Mouse (Mus musculus) MEL (cell line): ENCODE data around the gene Gpcpd1. TPM values are rescaled to one million over a fixed set of nuclear protein-coding genes. Genes with fewer than 3 reads are reported as not detected.

ENCODE experiments used
- DNase-seq: peaks from one replicate; pipeline ENCODE4 v3.0.0; 2011; ENCODE audit warnings: low read depth, low spot score
- H3K27ac ChIP-seq: 2 replicates; pipeline ENCODE4 v1.5.1; 2012; ENCODE audit warnings: low read depth, mild to moderate bottlenecking, control low read depth, low read length, moderate library complexity; ENCODE audit not compliant: control insufficient read depth
- H3K27me3 ChIP-seq, 2 experiments: fragments of 150-350 bp in 1 of 2; sonication (generic) in 1 of 2; 2 replicates each; pipeline ENCODE4 v1.6.1; 2012; ENCODE audit warnings: low read length in 2 of 2, mild to moderate bottlenecking in 2 of 2, improper control_type of control experiment in 1 of 2, moderate library complexity in 1 of 2; ENCODE audit not compliant: insufficient read depth in 2 of 2, control insufficient read depth in 1 of 2
- H3K36me3 ChIP-seq, 2 experiments: 2 replicates each; pipeline ENCODE4 v1.6.1; 2012 to 2014; ENCODE audit warnings: low read length in 2 of 2, improper control_type of control experiment in 1 of 2, inconsistent platforms in 1 of 2, mild to moderate bottlenecking in 1 of 2; ENCODE audit not compliant: insufficient read depth in 2 of 2, control insufficient read depth in 1 of 2
- H3K4me1 ChIP-seq, 2 experiments: fragments of 150-350 bp in 1 of 2; sonication (generic) in 1 of 2; 2 replicates each; pipeline ENCODE4 v1.6.1; 2012; ENCODE audit warnings: low read length in 2 of 2, improper control_type of control experiment in 1 of 2, mild to moderate bottlenecking in 1 of 2; ENCODE audit not compliant: insufficient read depth in 2 of 2, control insufficient read depth in 1 of 2
- H3K4me3 ChIP-seq, 2 experiments: fragments of 150-350 bp in 1 of 2; sonication (generic) in 1 of 2; 2 replicates each; pipeline ENCODE4 v1.5.1; 2012; ENCODE audit warnings: low read depth in 2 of 2, low read length in 2 of 2, mild to moderate bottlenecking in 2 of 2, moderate library complexity in 2 of 2, control low read depth in 1 of 2, improper control_type of control experiment in 1 of 2; ENCODE audit not compliant: control insufficient read depth in 1 of 2, insufficient read depth in 1 of 2
- H3K79me2 ChIP-seq: 2 replicates; pipeline ENCODE4 v1.6.1; 2012; ENCODE audit warnings: mild to moderate bottlenecking, low read length, moderate library complexity; ENCODE audit not compliant: control insufficient read depth, poor library complexity, insufficient read depth
- H3K9ac ChIP-seq: 2 replicates; pipeline ENCODE4 v1.6.1; 2012; ENCODE audit warnings: low read depth, mild to moderate bottlenecking, control low read depth, low read length, moderate library complexity; ENCODE audit not compliant: control insufficient read depth, poor library complexity, severe bottlenecking
- H3K9me3 ChIP-seq: fragments of 150-350 bp; sonication (generic); replicated peaks from 2 replicates; pipeline ENCODE4 v1.6.1; 2012; ENCODE audit warnings: mild to moderate bottlenecking, low read length, improper control_type of control experiment, moderate library complexity; ENCODE audit not compliant: insufficient read depth
- BHLHE40 ChIP-seq: IDR thresholded peaks from 2 replicates; pipeline ENCODE4 v1.6.1; 2012; ENCODE audit warnings: low read depth, mild to moderate bottlenecking, inconsistent platforms, low read length, improper control_type of control experiment, borderline replicate concordance
- CHD2 ChIP-seq: IDR thresholded peaks from 2 replicates; pipeline ENCODE4 v1.6.1; 2011; ENCODE audit warnings: low read length, improper control_type of control experiment
- CTCF ChIP-seq, 3 experiments: IDR thresholded peaks in 2 of 3; conservative IDR thresholded peaks in 1 of 3; 2 replicates each; pipeline ENCODE4 v1.5.1; 2011 to 2012; ENCODE audit warnings: low read length in 3 of 3, low read depth in 2 of 3, mild to moderate bottlenecking in 2 of 3, improper control_type of control experiment in 1 of 3, inconsistent platforms in 1 of 3, mixed read lengths in 1 of 3, moderate library complexity in 1 of 3; ENCODE audit not compliant: control insufficient read depth in 1 of 3, insufficient read depth in 1 of 3, poor library complexity in 1 of 3, severe bottlenecking in 1 of 3
- E2F4 ChIP-seq: IDR thresholded peaks from 2 replicates; pipeline ENCODE4 v1.6.1; 2011; ENCODE audit warnings: low read depth, low read length, improper control_type of control experiment, borderline replicate concordance
- EP300 ChIP-seq, 2 experiments: IDR thresholded peaks; 2 replicates each; pipeline ENCODE4 v1.6.1; 2011; ENCODE audit warnings: improper control_type of control experiment in 2 of 2, low read length in 2 of 2, low read depth in 1 of 2, mild to moderate bottlenecking in 1 of 2
- ETS1 ChIP-seq: IDR thresholded peaks from 2 replicates; pipeline ENCODE4 v1.6.1; 2012; ENCODE audit warnings: low read depth, mild to moderate bottlenecking, inconsistent platforms, low read length, improper control_type of control experiment, moderate library complexity
- GABPA ChIP-seq: IDR thresholded peaks from 2 replicates; pipeline ENCODE4 v1.6.1; 2012; ENCODE audit warnings: low read depth, mild to moderate bottlenecking, inconsistent platforms, low read length, improper control_type of control experiment, moderate library complexity
- GATA1 ChIP-seq: IDR thresholded peaks from 2 replicates; pipeline ENCODE4 v1.6.1; 2011; ENCODE audit warnings: low read depth, low read length, improper control_type of control experiment
- HCFC1 ChIP-seq: IDR thresholded peaks from 2 replicates; pipeline ENCODE4 v1.6.1; 2012; ENCODE audit warnings: low read depth, mild to moderate bottlenecking, inconsistent platforms, low read length, improper control_type of control experiment, moderate library complexity
- MAFK ChIP-seq: IDR thresholded peaks from 2 replicates; pipeline ENCODE4 v1.6.1; 2011; ENCODE audit warnings: low read depth, mild to moderate bottlenecking, low read length, improper control_type of control experiment, borderline replicate concordance
- MAX ChIP-seq: IDR thresholded peaks from 2 replicates; pipeline ENCODE4 v1.6.1; 2011; ENCODE audit warnings: low read length, improper control_type of control experiment
- MAZ ChIP-seq: IDR thresholded peaks from 2 replicates; pipeline ENCODE4 v1.6.1; 2012; ENCODE audit warnings: low read depth, mild to moderate bottlenecking, inconsistent platforms, low read length, improper control_type of control experiment
- MEF2A ChIP-seq: IDR thresholded peaks from 2 replicates; pipeline ENCODE4 v1.6.1; 2014; ENCODE audit warnings: low read depth, mild to moderate bottlenecking, inconsistent platforms, low read length, improper control_type of control experiment; ENCODE audit not compliant: poor library complexity, insufficient replicate concordance, severe bottlenecking; ENCODE audit errors: extremely low read depth
- MXI1 ChIP-seq: IDR thresholded peaks from 2 replicates; pipeline ENCODE4 v1.6.1; 2011; ENCODE audit warnings: mild to moderate bottlenecking, low read depth, low read length, improper control_type of control experiment
- NELFE ChIP-seq: IDR thresholded peaks from 2 replicates; pipeline ENCODE4 v1.6.1; 2011; ENCODE audit warnings: low read depth, low read length, improper control_type of control experiment
- POLR2A ChIP-seq, 2 experiments: IDR thresholded peaks; 2 replicates each; pipeline ENCODE4 v1.6.1; 2011 to 2012; ENCODE audit warnings: low read length in 2 of 2, mild to moderate bottlenecking in 2 of 2, control low read depth in 1 of 2, improper control_type of control experiment in 1 of 2, low read depth in 1 of 2, moderate library complexity in 1 of 2; ENCODE audit not compliant: control insufficient read depth in 1 of 2, insufficient read depth in 1 of 2, poor library complexity in 1 of 2
- POLR2AphosphoS2 ChIP-seq: IDR thresholded peaks from 2 replicates; pipeline ENCODE4 v1.6.1; 2011; ENCODE audit warnings: low read length, improper control_type of control experiment
- POLR2AphosphoS5 ChIP-seq: IDR thresholded peaks from 2 replicates; pipeline ENCODE4 v1.6.1; 2012; ENCODE audit warnings: low read depth, borderline replicate concordance, mild to moderate bottlenecking, inconsistent platforms, low read length, moderate library complexity, mixed read lengths
- RAD21 ChIP-seq: IDR thresholded peaks from 2 replicates; pipeline ENCODE4 v1.6.1; 2011; ENCODE audit warnings: mild to moderate bottlenecking, low read depth, low read length, improper control_type of control experiment
- SIN3A ChIP-seq: IDR thresholded peaks from 2 replicates; pipeline ENCODE4 v1.6.1; 2012; ENCODE audit warnings: low read length, improper control_type of control experiment, inconsistent platforms
- SMC3 ChIP-seq: IDR thresholded peaks from 2 replicates; pipeline ENCODE4 v1.6.1; 2011; ENCODE audit warnings: low read depth, low read length, improper control_type of control experiment
- TAL1 ChIP-seq: IDR thresholded peaks from 2 replicates; pipeline ENCODE4 v1.6.1; 2012; ENCODE audit warnings: mild to moderate bottlenecking, inconsistent platforms, low read length, moderate library complexity, mixed read lengths
- TBP ChIP-seq: IDR thresholded peaks from 2 replicates; pipeline ENCODE4 v1.8.0; 2011; ENCODE audit warnings: low read depth, low read length, improper control_type of control experiment
- UBTF ChIP-seq: IDR thresholded peaks from 2 replicates; pipeline ENCODE4 v1.6.1; 2012; ENCODE audit warnings: low read depth, mild to moderate bottlenecking, inconsistent platforms, low read length, improper control_type of control experiment, moderate library complexity, borderline replicate concordance; ENCODE audit not compliant: insufficient read depth
- USF1 ChIP-seq: IDR thresholded peaks from 2 replicates; pipeline ENCODE4 v1.6.1; 2014; ENCODE audit warnings: low read depth, mild to moderate bottlenecking, inconsistent platforms, low read length, improper control_type of control experiment, moderate library complexity
- ZKSCAN1 ChIP-seq: IDR thresholded peaks from 2 replicates; pipeline ENCODE4 v1.6.1; 2012; ENCODE audit warnings: low read depth, mild to moderate bottlenecking, inconsistent platforms, low read length, improper control_type of control experiment, moderate library complexity
- ZMIZ1 ChIP-seq: IDR thresholded peaks from 2 replicates; pipeline ENCODE4 v1.6.1; 2012; ENCODE audit warnings: low read depth, mild to moderate bottlenecking, inconsistent platforms, low read length, improper control_type of control experiment, moderate library complexity
- ZNF384 ChIP-seq: IDR thresholded peaks from 2 replicates; pipeline ENCODE4 v1.6.1; 2012; ENCODE audit warnings: low read depth, mild to moderate bottlenecking, inconsistent platforms, low read length, improper control_type of control experiment
- polyA plus RNA-seq, 2 experiments: library from polyadenylated mRNA; stranded (reverse) in 1 of 2; unstranded in 1 of 2; fragments of >175 nt in 1 of 2; fragments of >200 nt in 1 of 2; gene quantifications; 2 replicates each; pipeline versions ENCODE4 v1.2.1 to v1.2.4; 2012; ENCODE audit warnings: low replicate concordance in 2 of 2, low read depth in 1 of 2; ENCODE audit not compliant: insufficient read length in 2 of 2, insufficient read depth in 1 of 2, missing spikeins in 1 of 2
- total RNA-seq: library from RNA; depleted of rRNA; stranded (reverse); fragments of 300-350 nt; gene quantifications from 2 replicates; pipeline ENCODE4 v1.2.3, GENCODE M21; 2012

The Gpcpd1 gene
- total and polyA plus RNA-seq, 3 experiments = 2.9 to 4.5 TPM; not detected in 1

DNA sequence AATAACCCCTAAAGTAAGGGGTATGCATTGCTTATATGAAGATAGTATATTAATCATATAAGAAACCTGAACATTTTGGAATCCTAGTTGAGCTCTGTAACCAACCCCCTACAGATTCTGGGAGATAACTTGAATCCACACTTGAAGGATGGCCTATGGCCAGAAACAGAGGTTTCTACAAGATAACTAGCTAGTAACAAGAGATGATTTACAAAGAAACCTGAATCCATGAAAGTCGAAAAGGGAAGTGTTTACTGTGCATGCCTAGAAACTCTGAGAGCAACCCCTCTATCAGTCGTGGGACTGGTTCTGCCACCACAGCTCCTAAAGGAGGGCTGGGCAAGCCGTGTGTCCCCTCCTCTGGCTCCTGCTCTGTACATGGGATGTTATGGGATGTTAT is 7.8 kb downstream of the Gpcpd1 start (continued):
- TF ChIP-seq MAX (no peak), ETS1 (no peak; the same call in 1 of the 2 replicates), POLR2AphosphoS5 (no peak), SMC3 (no peak), MAFK (no peak), RAD21 (no peak), ZKSCAN1 (no peak), UBTF (no peak), GATA1 (peak; percentile 55; the same call in 1 of the 2 replicates), MEF2A (no peak), BHLHE40 (no peak), GABPA (no peak)
- TF ChIP-seq, all 39 proteins: peak for 6

DNA sequence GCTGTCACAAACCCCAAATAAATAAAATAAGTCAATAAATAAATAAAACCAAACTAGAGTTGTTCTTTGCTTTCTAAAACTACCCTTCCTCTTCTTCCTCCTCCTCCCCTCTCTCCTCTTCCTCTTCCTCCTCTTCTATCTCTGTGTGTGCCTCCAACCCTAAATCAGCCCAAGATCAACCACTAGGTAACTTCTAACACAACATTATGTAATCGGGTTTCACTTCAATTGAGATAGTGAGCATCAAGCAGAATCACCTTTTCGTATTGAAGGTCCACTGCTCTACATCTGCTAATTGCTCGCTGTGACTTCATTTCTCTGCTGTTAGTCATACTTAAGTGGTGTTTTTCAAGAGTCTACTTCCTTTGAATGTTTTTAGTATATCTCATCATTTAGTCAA is 8.8 kb downstream of the Gpcpd1 start:
- TF ChIP-seq ETS1 (0 out of 2 replicates have a peak, but pooled peaks have one; percentile 11), TBP (no peak), UBTF (no peak), SIN3A (0 out of 2 replicates have a peak, but pooled peaks have one; percentile 1)
- H3K27me3 ChIP-seq = no peaks in the 10 kb centered on the region
- 0 out of 2 replicates have a peak overlapping the region, but pooled peaks have one; percentile 2 for H3K27ac ChIP-seq
- H3K4me3 ChIP-seq = peak overlapping the region; percentile 60 to 63
- peak overlapping the region; percentile 55 for H3K9ac ChIP-seq
- H3K4me1 ChIP-seq = peaks cover 5 to 8% of the 10 kb centered on the region in 2 experiments
- peak; percentile 46 for DNase-seq
- H3K79me2 ChIP-seq = peaks cover 9% of the 10 kb centered on the region; the same call in 1 of the 2 replicates
- peaks cover 0 to 31% of the 10 kb centered on the region in 2 experiments; a peak in 2 of 4 replicates for H3K36me3 ChIP-seq
- H3K9me3 ChIP-seq = no peaks in the 10 kb centered on the region

- Histone ChIP-seq H3K4me3 (peak overlapping the region; percentile 63 to 88), H3K4me1 (peaks cover 7 to 14% of the 10 kb centered on the region in 2 experiments), H3K9me3 (no peaks in the 10 kb centered on the region)
- no peak for TF ChIP-seq GABPA
- no peak for TF ChIP-seq MAFK
- TF ChIP-seq CHD2 = no peak
- no peak for TF ChIP-seq SMC3
- TF ChIP-seq RAD21 = no peak
- no peak for TF ChIP-seq EP300 (IDR thresholded peaks at IDR 0.05; ENCODE audit: low read depth in 1 of 2, low read length in 2 of 2)
- no peak for TF ChIP-seq HCFC1
- no peak for TF ChIP-seq E2F4
- no peak for TF ChIP-seq ZMIZ1
- peak; percentile 28; the same call in 1 of the 2 replicates for TF ChIP-seq POLR2AphosphoS2
- no peak for TF ChIP-seq POLR2AphosphoS5
- peak; percentile 24; the same call in 1 of the 2 replicates for TF ChIP-seq MXI1
- TF ChIP-seq TAL1 = no peak
- no peak for TF ChIP-seq USF1
- no peak for TF ChIP-seq ZNF384
- peak in 2 of 3 experiments; percentile 7 to 19; a peak in 2 of 6 replicates for TF ChIP-seq CTCF (IDR thresholded peaks at IDR 0.05 in 2 of 3, conservative IDR thresholded peaks at IDR 0.05 in 1 of 3; ENCODE audit: control insufficient read depth in 1 of 3, insufficient read depth in 1 of 3, low read depth in 2 of 3, low read length in 3 of 3, poor library complexity in 1 of 3, severe bottlenecking in 1 of 3)
- no peak for TF ChIP-seq MAZ
- TF ChIP-seq POLR2A (IDR thresholded peaks at IDR 0.05; ENCODE audit: control insufficient read depth in 1 of 2, insufficient read depth in 1 of 2, low read depth in 1 of 2, low read length in 2 of 2, poor library complexity in 1 of 2) = peak; percentile 36 to 80; a peak in 3 of 4 replicates
- no peak for TF ChIP-seq ETS1
- TF ChIP-seq TBP = peak; percentile 70; the same call in 1 of the 2 replicates
- TF ChIP-seq UBTF = 0 out of 2 replicates have a peak, but pooled peaks have one; percentile 90
- peak; percentile 66 for TF ChIP-seq NELFE
Observed at GRCm38 (mm10) chr2:132578059-132578458, 9.5 kb downstream of the Gpcpd1 start.

More at GRCm38 (mm10) chr2:132578059-132578458, 9.5 kb downstream of the Gpcpd1 start:
- Histone ChIP-seq H3K9ac (peak overlapping the region; percentile 94), H3K79me2 (peaks cover 9% of the 10 kb centered on the region; the same call in 1 of the 2 replicates), H3K27me3 (no peaks in the 10 kb centered on the region), H3K27ac (0 out of 2 replicates have a peak overlapping the region, but pooled peaks have one; percentile 2), H3K36me3 (peaks cover 0 to 36% of the 10 kb centered on the region in 2 experiments; a peak in 2 of 4 replicates)
- DNase-seq = peak; percentile 92
